Mouse (Mus musculus) right cerebral cortex, adult 18-20 months (tissue): ENCODE measurements around the gene Ppp2r1b.
"Not testable (repeated sequence)": the region's sequence is repeated elsewhere in the genome, so short reads cannot be mapped to it uniquely, and the experiment has no call there.

Experiments
- DNase-seq: peaks from one replicate; pipeline ENCODE4 v3.0.0; 2022; ENCODE audit warnings: mixed read lengths

The Ppp2r1b gene

DNA sequence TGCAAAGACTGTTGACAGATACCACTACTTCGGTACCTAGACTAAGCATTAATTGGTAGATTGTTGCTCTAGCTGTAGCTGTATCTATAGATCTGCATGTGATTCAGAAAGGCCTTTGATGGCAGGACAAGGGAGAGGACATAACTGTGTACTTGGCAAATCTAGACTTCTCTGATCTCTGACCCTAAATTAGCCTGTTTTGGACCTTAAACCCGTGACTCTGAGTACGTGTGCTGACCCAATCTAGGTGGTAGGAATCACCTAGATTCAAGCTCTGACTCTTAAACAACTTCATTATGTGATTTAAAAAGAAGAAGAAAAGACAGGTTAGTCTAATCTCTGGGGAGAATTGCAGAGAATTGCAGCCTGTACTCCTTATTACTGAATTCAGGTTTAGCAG lies at the start of gene Ppp2r1b:
TSS of gene Ppp2r1b (plus strand) at position 221 of the 400 bp plus-strand sequence.
- no peak for DNase-seq

DNA sequence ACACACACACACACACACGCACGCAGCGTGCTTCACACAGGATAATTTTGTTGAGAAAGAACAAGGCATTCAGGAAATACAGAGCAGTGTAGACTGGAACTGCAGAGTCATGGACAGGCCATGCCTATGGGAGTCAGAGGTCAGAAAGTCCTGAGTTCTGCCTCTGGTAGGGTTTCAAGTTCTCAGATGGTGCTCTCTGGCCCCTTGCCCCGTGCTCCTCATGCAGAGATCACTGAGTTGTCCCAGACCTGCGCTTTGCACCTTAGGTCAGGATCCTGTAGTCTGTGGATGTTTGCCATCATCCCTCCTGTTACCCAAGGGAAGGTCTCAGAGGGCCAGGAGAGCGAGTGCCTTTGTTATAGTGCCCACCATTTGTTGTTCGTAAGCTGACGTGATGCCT lies 48.3 kb upstream of the Ppp2r1b start:
- no peak for DNase-seq

DNA sequence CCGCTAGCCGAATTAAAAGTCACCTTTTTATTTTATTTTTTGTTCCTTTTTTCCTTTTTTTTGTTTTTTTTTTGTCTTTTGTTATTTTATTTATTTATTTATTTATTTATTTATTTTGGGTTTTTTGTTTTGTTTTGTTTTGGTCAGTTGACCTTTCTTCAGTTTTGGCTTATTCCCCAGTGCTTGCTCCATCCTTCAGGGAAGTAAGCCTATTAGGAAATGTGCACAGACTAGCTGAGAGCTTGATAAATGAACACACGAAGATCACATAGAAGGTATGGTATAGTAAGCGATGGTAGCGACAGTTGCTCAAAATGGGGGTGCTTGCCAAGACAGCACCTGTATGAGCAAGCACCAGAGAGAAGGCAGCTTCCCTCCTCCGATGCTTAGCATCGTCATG lies 47.5 kb upstream of the Ppp2r1b start:
- no peak for DNase-seq

DNA sequence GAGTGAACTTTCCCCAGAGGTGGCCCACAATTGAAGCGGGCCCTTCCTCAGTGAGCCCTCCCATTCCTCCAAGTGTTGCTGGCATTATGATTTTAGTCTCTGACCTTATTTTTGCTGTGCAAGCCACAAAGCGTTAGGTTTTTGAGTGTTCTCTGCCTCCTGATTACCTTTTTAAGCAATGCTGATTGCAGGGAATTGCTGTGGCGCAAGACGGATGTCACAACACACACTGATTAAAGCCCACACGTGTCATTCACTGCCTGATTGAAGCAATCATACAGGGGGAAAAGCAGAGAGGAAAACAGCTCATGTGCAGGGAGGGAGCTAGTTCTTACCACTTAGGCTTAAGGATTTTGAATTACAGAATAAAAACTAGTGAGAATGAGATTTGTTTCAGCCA lies 46.7 kb upstream of the Ppp2r1b start:
- no peak for DNase-seq

DNA sequence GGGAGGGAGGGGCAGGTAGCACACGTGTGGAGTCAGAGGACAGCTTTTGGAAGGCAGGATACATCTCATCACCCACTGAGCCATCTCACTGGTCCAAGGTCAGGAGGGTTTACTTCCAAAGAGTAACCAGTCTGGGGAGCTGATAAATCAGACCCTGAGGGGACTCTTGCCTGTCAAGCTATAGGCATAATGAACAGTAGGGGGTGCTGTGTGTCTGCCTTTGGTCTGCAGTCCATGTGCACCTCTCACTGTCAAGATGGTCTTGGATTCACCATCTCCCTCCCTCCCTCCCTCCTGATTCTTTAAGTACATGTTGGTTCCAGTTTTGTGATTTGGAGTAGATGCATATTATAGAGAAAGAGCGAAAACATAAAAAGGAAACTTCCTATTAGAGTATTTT lies 44.1 kb upstream of the Ppp2r1b start:
- DNase-seq, result no peak

DNA sequence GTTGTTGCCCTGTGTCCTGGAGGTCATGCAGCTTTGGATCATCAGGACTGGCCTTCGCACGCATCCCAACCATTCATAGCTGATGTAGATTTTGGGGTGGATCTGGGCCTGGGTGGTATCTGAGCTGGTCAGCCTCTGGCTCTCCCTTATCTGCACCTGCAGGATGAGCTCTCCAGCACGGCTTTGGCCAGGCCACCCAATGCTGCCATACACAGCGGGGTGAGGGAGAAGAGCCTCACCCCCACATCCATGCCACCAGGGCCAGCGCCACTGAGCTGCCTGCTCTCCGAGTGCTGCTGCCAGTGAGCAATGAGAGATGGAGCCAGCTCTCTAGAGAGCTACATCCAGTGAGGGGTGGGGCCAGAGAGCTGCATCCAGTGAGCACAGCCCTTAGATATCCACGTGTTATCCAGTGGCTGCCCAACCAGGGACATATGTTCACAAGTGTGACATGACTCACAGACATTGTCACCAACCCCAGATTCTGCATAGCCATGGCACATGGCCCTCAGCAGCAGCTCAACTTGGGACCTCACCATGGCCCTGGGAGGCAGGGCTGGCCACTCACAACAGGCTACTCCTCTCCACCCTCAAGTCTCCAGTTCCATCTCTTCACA lies 41.9 kb upstream of the Ppp2r1b start:
- no peak for DNase-seq

DNA sequence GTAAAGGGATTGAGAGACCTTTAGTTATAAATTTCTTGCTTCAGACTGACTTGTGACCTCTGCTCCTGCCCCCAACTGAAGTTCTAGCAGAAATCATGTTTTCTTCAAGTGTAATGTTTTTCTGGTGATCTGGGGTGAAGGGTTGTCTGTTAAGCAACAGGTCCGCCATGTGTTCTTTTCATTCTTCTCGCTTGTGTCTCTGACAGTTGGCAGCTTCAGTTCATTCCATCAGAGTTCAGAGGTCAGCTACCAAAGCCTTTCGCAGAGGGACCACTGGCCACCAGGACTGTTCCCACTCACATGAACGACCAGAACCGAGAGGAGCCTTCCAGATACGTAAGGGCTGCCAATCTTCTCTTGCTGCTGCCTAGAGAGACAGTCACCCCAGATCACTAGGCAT lies 36.6 kb upstream of the Ppp2r1b start:
- no peak for DNase-seq

DNA sequence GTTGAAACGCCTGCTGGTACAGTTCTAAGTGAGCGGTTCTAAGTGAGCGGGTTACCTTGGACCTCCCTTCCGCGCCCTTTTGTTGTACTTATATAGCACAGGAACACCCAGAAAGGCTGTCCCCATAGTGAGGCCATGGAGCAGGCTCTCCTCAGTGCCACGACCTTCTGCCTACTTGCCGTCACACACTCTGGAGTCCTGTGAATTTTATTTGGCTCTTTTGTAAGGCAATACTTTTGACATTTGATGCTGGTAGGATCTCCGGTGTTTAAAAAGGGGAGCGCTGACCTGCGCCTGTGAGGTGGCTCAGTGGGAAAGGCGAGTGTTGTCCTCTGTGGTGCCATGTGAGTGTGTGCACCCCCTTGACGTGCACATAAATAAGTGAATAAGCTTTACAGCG lies 36.0 kb upstream of the Ppp2r1b start:
- DNase-seq, result no peak

DNA sequence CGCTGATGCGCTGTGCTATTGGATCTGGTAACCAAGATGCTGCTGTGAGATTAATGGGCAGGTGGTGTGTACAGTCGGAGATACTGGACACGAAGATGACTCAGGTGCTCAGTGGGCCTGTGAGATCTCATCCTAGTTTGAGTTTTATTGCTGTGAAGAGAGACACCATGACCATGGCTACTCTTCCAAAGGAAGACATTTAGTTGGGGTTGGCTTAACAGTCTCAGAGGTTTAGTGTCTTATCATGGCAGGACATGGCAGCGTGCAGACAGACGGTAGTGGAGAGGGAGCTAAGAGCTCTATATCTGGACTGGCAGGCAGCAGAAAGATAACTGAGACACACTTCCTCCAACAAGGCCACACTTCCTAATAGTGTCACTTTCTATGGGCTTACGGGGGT lies 33.9 kb upstream of the Ppp2r1b start:
- DNase-seq, result no peak

DNA sequence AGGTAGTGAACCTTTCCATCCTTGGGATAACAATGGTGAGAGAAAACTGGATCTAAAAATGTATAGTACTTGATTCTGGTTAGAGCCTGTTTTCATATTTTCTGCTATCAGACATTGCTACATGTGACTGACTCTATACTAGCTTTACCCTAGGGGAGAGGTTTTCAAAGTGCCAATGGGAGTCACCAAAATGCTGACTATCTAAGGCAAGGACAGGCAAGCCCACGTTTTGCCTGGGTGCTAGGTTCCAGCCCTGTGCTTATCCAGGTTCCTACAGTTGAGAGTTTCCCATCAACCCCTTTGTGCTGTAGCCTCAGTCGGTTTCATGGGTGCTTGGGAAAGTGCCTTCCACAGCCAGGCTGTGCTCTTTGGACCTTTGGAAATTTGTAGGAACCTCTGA lies 33.4 kb upstream of the Ppp2r1b start:
- no peak for DNase-seq

DNA sequence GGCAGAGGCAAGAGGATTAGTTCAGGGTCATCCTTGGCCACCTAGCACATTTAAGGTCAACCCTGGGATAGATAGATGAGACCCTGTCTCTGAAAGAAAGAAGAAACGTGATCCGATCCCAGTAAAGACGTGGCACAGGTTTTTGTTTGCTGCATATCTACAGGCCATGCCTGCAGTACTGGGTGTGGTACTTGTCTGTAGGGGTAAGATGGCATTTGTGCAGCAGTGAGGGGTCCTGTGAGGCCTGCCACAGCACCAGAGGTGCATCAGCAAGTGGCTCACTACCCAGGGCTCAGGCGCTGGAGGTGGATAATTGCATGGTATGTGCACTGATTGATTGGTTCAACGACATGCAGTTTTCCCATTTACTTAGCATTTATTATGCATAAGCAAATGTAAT lies 31.3 kb upstream of the Ppp2r1b start:
- DNase-seq, result no peak

DNA sequence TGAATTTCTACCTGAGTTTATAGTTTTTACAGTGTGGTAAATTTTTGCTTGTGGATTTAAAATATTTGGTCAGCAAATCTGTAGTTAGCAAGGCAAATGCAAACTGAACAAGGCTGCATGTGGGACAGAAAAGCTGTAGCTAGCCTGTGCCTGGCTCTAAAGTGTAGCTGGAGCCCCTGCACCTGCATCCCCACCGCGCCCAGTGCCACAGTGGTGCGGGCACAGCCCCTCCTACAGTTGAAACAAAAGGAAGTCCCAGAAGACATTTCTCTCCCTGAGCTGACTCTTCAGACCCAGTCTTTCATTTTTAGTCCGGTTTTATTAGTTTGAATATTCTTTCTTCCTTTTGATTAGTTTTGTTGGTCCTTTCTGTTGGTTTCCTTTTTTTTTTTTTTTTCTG lies 29.4 kb upstream of the Ppp2r1b start:
- DNase-seq, result no peak

DNA sequence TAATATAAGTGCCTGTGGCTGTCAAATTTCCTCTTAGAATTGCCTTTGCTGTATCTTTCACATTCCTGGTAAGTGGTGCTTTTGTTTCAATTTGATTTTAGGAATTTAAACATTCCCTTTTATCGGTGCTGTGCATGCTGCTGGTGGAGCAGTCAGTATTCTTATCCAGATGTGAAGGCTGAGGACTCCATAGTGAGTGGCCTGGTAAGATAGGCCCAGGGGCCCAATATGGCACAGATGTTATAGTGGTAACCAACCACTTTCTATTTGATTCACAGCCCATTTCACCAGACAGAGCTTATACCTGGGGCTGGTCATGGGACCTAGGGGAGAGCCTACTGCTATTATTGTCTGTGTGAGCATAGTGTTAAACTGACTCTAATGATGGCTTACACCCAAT lies 28.6 kb upstream of the Ppp2r1b start:
- DNase-seq, result no peak

DNA sequence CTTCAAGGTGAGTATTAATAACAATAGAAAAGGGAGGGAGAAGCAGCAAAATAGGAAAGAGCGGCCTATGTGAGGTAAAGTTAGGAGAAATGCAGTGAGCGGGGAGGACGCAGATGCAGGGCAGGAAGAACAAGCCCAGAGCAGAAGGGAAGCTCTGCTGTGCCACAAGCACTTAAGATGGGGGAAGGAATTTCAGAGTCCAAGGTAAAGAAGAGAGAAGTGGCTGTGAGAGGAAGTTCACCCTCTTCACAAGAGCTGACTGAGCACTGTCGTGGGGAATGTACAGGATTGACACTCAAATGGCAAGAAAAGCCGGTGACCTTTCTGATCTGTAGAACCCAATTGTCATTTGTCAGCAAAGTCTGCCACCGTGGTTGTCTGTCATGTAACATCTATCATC lies 27.1 kb upstream of the Ppp2r1b start:
- no peak for DNase-seq

DNA sequence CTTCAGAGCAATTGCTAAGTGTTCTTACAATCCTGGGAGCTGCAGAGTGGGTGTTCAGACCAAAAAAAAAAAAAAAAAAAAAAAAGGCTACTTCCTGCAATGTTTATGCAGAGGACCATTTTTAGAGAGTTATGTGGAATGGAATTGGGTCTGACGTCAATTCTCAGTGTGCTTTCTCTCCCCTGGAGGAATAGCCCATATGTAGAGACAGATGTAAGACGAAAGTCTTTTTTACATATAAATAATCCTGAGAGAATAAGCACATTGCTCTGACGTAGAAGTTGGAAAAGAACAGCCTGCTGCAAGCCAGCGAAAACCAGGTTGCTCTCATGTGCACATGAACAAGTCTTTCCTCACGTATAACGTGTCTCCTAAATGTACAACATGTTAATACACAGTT lies 25.4 kb upstream of the Ppp2r1b start:
- DNase-seq, result peak; percentile 49

DNA sequence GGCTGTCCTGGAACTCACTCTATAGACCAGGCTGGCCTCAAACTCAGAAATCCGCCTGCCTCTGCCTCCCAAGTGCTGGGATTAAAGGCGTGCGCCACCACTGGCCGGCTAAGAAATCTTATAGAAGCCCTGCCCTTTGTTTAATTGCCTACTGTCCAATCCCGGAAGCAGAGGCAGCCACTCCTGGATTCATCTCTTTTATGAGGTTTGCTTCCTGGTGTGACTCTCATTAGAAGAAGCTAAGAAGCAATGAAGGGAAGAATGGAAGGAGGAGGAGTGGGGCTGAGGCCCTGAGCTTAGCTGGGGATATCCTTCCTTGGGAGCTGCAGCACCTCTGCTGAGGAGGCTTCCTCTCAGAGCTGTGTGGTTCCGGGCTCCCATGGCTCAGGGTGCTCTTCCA lies 23.4 kb upstream of the Ppp2r1b start:
- no peak for DNase-seq

DNA sequence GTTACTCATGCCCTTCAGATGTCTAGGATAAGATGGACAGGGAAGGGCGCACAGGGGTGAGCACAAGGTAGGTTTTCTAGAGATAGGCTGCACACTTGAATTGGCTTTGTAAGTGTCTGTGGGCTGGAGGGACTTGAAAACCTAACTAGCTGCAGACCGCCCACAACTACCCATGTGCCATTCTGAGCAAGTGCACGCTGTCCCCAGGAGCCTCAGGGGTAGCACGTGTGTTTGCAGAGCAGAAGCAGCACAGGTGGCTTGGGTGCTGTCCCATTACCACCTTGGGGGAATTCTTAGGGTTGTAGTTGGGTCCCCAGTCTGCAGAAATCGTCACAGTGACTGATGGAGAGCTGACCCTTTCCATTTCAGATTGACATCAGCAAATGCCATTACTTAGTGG lies 22.9 kb upstream of the Ppp2r1b start:
- DNase-seq, result peak; percentile 28

DNA sequence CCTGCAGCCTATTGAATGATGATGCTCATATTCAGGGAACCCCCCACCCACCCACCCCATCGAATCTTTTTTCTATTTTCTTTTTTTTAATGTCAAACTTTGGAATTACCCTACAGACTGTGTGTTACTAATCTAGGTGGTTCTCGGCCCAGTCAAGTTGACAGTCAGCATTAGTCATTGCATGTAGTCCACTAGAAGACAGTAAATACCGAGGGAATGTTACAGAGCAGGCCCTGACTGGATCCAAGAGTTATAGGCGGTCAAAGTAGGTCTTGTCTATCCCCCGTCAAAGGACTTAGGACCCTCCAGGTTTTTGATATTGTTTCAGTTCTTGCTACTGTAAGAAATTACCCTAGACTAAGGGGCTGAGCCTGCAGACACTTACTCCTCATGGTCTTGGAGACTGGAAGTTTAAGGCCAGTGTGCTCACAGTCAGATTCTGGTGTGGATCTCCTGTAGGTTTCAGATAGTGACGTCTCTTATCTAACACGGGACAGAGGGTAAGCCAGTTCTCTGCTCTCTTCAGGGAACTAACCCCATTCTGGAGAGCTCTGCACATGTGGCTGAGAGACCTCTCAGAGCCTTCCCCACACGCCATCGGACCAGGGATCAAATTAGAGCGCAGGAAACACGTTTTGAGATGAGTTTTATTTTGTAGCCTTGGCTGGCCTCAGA lies 21.2 kb upstream of the Ppp2r1b start:
- DNase-seq, result no peak

DNA sequence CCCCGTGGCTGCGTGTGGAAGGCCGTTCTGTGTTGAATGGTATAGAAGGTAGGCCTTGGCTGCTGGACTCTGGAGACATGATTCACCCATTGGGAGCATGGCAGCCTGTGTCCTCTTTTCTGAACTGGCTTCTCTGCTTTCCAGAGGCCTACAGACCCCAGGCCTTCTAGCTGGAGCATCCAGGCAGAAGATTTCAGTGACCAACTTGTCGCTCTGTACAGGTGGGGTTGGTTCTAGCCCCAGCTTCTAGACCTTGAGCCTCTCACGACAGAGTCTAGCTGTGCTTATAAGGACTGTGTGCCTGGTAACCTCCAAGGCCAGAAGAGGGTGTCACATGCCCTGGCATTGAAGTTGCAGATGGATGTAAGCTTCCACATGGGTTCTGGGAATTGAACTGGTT lies 13.6 kb upstream of the Ppp2r1b start:
- no peak for DNase-seq

DNA sequence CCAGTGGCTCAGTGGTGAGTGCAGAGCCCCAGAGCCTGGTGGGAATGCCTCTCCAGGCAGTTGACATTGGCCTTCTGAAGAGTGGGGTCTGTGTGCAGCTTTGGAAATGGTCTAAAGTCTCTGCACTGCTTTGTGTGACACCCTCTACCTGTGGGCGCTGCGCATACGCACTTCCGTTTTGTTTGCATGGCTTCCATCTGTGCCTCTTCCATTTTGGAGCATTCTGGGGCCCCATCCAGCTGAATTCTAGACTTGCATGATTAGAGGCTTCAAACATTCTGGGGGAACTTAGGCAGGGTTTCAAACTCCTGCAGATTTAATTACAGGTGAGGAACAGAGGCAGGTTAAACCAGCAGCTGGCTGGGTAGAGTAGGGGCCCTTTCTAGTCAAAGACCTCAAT lies 12.9 kb upstream of the Ppp2r1b start:
- peak; percentile 31 for DNase-seq

DNA sequence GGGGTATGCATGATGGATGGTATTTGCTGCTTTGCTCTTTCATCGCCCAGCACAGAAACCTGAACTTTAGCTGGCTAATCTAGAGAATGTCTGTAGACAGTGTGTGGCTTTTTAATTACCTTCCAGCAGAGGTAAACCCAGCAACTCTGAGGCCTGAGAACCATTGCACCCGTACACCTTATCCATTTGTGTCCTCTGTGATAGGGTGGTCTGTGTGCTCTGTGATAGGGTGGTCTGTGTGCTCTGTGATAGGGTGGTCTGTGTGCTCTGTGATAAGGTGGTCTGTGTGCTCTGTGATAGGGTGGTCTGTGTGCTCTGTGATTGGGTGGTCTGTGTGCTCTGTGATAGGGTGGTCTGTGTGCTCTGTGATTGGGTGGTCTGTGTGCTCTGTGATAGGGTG lies 12.5 kb upstream of the Ppp2r1b start:
- DNase-seq, result not testable (repeated sequence)

DNA sequence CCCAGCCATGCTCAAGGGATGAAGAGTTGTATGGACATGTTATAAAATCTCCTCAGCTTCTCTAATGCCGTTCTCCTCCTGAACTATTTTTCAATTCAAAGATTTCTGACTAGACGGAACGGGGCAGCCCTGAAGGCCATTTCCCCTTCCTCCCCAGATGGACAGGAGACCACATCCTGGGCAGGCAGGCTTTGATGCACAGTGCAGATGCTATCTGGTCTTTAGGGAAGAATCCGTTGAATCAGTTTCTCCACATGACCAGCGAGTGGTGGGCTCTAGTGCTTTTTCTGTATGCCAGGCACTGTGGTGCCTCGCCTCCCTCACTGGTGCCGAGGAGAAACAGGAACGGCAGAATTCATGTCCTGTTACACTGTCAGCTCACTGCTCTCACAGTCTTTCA lies 11.3 kb upstream of the Ppp2r1b start:
- no peak for DNase-seq

DNA sequence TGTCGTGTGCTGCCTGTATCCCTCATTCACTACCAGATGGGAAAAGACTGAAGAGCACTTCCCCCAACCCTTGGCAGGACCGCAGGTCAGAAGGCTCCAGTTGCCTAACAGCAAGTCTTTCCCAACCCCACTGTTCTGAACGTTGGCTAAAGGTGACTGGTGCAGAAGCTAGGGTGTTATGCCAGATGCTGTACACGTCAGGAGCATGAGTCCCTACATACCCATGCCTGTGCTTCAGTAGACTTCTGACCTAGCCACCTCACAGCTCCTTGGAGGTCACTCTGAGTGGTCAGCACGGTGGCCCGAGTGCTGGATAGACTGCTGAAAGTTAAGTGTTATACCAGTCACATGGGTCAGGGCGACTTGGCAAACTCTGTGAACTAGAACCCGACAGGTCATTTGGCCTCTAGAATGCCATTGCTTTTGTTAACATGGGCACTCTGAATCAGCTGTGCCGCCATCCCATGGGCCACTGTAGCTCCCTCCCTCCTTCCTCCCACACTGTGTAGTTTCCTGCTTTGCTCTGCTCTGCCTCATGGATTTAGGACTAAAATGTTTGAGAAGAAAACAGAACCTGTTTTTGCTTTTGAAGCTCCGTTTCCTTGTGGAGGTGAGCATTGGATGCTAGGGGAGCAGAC lies 9.9 kb upstream of the Ppp2r1b start:
- DNase-seq, result no peak

DNA sequence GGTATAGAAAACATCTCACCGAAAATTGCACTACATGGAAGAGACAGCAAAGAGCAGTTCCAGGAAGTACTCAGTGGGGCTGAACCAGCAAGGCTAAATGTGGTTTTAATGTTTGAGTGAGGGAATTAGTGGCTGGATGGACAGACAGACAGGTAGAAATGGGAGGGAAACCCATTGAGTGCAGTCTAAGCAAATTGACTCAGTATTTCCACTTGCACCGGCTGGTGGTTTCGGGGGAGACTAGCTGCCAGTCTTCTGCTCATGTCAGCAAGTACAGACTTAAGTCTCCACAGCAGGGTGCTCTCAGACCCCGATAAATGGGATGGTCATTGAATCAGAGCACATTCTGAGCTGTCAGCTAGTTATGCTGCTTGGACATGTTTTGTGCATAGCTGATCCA lies 9.0 kb upstream of the Ppp2r1b start:
- no peak for DNase-seq
